Mouse (Mus musculus) cerebral cortex, adult 2 months (tissue): ENCODE data around the gene Slc6a20b.

ENCODE experiments used
- WGBS: fragments of 180-500 bp; shearing (Covaris S2); methylation state at CpG from one replicate; pipeline ENCODE4 v1.1.7; 2018; 5-methylcytosine and 5-hydroxymethylcytosine counted together

Gene Slc6a20b

DNA sequence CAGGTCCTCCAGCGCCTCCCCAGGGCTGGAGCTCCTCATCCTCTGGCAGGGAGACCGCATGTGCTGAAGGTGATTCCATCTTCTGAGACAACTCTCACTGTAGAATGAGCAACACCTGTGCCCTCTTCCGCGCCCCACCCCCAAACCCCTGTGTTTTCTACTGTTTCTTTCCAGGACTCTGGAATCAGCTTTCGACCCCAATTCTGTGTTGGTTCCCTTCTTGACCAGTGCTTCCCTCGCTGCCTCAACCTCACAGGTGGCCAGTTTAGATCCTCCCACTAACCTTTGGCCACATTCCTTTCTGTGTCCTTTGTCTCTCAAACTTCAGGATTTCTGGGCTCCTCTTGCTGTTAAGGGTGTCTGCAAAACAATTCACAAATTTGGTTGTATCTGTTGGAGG, at the start of gene Slc6a20b:
TSS of gene Slc6a20b (minus strand) at position 285 of the 400 bp plus-strand sequence.
- WGBS = 85% methylated on average over 6 of the region's 6 CpGs

DNA sequence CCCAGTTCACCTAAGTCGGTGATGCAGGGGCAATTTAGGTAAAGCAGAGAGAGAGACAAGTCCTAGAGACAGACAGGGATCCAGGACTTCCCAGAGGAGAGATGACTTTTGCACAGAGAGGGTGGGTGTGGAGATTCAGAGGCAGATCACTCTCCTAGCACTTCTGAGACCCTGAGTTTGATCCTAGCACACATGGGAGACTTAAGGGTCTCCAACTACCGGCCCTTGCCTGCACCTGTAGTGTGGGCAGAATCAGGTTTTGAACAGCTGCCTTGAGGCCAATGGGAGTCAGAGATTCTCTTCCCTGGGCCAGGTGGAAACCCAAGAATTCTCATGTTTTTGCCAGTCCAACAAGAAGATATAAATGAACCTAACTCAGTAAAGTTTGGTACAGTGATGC, 46.8 kb upstream of the Slc6a20b start:
- 61% methylated on average over 2 of the region's 2 CpGs for WGBS

DNA sequence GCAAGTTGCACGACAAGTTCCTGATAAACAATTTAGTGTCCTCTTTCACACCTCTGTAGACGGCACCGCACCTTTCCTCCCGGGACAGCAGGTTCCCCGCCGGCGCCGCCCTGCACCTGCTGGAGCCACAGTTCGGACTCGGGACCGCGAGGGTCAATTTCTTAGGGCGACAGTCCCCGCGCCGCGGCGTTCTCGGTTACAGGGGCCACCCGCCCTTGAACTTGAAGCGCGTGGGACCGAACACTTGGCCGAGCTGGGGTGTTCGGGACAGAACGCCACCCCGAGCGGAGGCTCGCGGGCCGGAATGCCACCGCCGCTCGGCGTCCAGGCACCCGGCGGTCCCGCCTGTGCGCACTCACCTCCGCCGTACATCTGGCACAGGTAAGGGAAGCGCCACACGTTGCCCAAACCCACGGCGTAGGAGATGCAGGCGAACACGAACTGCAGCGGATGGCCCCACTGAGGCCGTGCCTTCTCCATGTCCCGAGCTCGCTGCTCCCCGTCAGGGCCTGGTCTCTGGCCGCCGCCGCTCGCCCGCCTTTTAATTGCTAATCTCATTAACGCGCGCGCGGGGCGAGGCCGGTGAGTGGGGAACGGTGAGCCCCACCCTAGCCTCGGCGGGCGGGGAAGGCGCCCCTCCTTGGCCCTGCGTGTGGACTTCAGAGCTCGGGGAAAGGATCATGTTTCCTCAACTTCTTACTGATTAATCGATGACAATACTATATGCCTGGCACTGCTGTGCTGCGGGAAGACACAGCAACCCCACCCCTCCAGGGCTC, 46.2 kb upstream of the Slc6a20b start, which contains the start of the genes Ccr9 and Slc6a20a:
TSS of gene Ccr9 (plus strand) at position 113 of the 779 bp plus-strand sequence.
TSS of gene Slc6a20a (minus strand) at position 559 of the 779 bp plus-strand sequence.
- 3% methylated on average over 73 of the region's 73 CpGs for WGBS

DNA sequence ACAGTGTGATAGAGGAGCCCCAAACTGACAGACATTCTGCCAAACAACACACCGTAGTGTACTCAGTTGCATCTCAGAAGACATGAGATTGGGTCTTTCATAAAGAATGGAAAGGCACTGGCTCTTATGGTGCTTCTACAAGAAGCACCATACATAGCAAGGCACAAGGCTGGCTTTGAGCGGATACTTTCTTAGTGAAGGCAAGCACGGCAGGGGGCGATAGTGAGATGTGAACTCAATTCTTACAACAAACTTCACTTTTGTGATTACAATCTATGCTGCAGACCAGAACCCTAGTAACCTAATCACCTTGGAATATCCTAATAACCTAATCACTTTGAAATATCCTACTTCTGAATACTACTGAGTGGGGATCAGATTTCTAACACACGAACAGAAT, 33.3 kb upstream of the Slc6a20b start:
- 49% methylated on average over 5 of the region's 5 CpGs for WGBS

DNA sequence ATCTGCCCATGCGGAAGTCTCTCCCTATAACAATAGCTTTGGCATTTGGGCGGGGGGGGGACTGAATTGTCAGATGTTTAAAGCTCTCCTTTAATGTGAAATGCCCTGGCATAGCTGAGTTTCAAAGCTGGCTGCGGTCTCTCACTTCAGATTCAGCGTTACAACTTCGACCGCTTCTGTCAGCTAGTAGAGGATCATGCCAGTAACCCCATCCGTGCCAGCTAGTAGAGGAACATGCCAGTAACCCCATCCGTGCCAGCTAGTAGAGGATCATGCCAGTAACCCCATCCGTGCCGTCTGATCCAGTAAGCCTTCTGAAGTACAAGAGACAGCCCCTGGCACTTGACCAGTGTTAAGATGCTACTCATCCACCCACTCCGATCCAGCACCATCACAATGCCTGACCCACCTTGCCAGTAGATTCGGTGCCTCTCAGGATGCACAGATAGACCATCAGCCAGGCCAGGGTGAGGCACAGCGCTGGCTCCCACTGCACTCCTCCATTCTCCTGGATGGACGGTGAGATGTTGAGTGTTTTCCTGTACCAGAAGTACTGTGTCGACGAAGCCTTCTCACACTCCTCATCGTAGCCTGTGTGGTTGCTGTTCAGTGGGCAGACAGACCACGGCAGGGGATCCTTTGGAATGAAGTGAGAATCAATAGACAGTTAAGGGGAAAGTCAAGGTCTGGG, 27.8 kb upstream of the Slc6a20b start:
- WGBS = 58% methylated on average over 18 of the region's 18 CpGs

DNA sequence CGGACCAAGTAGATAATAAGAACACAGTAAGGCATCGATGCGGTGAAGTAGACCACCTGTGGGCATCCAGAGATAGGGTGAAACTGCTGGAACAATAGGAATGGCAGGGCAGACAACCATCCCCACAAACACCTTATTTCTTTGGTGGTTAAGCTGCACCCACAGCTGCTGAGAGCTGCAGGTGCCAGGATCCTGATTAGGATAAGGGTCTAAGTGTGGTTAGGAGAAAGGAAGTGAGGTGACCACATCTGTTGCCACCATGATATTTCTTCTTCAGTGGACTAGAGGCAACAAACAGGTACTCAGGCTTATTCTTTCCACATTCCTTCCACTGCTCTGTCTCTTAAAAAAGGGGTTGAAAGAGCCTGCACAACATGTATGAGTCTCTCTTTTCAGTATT, 25.1 kb upstream of the Slc6a20b start:
- WGBS = 84% methylated on average over 3 of the region's 3 CpGs

DNA sequence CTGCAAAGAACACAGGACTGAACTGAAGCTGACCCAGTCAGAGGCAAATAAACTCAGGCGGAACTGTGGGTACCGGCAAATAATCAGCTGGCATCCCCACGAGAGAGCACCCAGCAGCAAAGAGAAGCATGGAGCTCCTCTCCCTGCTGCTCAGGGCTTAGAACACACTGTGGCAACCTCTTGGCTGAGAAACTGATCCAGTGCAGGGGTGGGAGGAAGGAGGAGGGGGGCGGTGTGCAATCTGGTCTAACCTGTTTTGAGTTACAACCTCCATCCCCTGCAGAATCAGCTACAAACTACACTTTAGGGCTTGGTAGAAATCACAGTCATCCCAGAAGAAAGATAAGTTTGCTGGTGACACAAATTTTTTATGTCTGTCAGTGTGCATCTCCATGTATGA, 19.0 kb upstream of the Slc6a20b start:
- 48% methylated on average over 4 of the region's 4 CpGs for WGBS

DNA sequence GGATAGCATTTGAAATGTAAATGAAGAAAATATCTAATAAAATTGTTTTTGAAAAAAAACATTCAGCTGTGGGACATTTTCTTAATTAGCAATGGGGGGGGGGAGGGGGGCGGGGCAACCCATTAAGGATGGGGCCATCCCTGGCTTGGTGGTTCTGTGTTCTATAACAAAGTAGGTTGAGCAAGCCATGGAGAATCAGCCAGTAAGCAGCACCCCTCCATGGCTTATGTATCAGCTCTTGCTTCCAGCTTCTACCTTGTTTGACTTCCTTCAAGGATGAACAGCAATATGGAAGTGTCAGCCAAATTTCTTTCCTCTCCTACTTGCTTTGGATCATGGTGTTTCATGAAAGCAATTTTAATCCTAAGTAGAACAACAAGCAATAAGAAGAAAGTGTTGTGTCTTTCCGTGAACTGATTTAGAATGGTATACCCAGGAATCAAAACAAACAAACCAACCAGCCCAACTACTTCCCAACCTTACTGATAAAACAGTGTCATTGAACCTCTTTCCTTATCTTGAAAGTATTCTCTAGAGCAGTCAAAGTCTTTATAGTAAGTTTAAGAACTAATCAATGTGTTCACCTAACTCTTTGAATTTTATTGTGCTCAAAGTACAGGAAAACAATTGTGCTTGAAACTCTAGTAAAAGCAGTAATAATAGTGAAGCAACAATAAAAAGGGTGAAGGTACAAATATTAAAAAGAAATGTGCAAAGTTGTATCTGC, 17.6 kb upstream of the Slc6a20b start:
- 94% methylated on average over 2 of the region's 2 CpGs for WGBS

DNA sequence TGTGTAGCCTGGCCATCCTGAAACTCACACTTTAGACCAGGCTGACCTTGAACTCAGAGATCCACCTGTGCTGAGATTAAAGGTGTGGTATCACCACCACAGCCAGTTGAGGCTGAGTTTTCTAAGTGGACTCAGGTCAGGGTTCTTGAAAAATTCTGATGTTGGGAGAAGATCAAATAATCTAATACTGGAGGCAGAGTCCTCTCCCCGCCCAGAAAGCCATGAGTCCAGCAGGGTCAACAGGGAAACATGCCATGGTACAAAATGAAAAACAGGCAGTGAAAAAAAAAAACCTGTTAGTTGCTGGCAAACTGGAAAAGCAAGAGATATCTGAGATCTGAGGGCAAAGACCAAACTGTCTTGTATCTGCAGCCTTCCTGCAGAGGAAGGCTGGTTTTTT, 7.7 kb upstream of the Slc6a20b start:
- 73% methylated on average over 1 of the region's 1 CpGs for WGBS

DNA sequence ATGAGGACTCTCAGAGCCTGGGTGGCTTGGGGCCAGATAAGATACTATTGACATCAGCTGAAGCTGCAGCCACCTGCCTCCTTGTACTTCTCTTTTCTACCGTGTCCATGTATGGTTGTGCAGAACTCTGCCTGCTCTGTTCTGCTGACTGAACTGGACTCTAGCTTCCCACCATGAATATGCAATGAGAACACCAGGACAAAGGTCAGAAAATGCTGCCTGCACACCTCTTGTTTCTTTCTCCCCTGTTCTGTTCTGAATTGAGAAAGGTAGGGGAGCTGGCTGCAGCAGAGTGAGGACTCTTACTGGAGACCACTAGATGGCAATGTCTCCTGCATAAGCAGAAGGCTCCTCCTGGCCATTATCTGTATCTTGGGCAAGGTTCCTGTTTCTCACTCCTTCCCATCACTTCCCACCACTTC, 6.3 kb upstream of the Slc6a20b start:
- 79% methylated on average over 1 of the region's 1 CpGs for WGBS

DNA sequence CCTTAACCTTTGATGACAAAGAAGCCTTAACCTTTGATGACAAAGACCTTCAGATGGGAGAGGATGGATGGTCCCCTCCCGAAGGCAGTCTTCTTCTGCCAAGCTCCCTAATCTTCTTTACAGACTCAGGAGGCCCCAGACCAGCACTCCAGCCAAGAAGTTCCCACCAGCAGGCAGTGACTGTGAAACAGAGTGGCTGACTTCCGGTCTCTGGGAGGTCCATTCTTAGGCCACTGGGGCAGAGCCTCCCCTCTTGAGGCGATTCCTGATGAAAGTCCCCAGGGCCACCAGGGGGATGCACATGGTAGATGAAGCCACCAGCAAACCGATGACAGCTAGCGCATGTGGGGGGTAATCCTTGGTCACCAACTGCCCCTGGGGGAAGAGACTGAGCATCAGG, 4.4 kb upstream of the Slc6a20b start:
- 84% methylated on average over 5 of the region's 5 CpGs for WGBS

DNA sequence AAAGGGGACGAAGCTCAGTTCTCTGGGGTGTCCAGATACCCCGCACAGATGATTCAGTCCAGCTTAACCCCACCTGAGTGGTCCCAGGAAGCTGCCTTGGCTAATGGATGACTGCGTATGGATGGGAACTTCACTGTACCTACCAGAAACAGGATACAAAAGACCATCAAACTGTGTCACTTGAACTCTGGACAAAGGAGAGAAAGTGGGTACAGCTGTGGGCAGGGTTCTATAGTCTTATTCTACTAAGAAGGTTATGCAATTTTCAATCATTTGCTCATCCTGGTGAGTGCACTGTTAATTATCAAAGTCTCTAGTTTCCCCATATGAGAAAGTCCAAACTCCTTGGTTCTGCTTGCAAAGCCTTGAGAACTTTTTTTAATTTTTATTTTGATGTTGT, 628 bp upstream of the Slc6a20b start:
- 87% methylated on average over 3 of the region's 3 CpGs for WGBS

DNA sequence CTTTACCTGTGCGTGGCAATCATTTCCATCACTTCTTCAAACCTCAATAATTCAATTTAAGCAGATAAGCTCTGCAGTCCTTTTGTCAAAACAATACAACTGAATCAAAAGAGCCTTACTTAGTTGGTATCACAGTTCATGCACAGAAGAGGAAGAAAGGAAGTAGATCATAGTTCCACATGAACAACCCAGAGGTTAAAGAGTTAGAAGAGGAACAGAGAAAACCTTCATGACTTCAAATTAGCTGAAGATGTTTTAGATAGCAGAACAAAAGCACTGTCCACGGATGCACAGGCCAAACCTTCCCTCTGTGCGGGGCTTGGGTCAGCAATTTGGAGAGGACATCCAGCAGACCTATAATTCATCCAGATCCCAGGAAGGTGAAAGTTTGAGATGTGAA, 699 bp downstream of the Slc6a20b start:
- 88% methylated on average over 3 of the region's 3 CpGs for WGBS

DNA sequence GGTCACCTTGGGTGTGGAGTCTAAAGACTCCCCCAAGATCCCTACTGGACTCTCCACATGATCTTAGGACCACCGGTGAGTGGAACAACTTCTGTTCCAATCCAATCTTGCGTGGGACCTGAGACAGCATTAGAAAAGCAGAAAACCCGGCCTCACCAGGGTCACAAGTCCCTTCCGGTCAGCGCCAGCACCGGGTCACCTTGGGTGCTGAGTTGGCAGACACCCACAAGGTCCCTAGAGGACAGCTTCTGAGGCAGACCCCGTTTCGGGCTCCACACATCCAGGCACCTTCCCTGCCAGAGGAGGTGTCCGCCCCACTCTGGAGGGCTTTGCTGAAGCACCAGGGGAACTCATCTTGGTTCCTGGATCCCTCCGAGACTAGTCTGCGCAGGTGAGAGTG, 6.5 kb downstream of the Slc6a20b start:
- 93% methylated on average over 11 of the region's 11 CpGs for WGBS

DNA sequence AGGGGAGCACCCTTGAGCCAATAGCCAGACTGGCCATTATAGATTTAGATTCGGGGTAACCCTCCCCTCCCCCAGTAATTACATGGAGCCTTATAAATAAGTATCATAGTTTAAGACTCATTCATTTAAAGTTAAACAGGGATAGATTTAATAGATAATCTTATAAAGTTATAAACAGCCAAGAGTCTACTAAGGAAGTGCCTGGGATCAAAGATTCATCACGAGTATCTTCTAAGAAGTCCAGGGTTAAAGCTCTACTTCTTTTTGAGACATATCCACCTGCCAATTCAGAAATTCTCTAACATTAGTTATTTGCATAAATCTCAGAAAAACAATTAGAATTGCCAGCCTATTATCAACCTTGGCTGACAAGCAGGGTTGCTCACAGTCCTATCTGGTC, 7.6 kb downstream of the Slc6a20b start:
- WGBS = 94% methylated on average over 2 of the region's 2 CpGs

DNA sequence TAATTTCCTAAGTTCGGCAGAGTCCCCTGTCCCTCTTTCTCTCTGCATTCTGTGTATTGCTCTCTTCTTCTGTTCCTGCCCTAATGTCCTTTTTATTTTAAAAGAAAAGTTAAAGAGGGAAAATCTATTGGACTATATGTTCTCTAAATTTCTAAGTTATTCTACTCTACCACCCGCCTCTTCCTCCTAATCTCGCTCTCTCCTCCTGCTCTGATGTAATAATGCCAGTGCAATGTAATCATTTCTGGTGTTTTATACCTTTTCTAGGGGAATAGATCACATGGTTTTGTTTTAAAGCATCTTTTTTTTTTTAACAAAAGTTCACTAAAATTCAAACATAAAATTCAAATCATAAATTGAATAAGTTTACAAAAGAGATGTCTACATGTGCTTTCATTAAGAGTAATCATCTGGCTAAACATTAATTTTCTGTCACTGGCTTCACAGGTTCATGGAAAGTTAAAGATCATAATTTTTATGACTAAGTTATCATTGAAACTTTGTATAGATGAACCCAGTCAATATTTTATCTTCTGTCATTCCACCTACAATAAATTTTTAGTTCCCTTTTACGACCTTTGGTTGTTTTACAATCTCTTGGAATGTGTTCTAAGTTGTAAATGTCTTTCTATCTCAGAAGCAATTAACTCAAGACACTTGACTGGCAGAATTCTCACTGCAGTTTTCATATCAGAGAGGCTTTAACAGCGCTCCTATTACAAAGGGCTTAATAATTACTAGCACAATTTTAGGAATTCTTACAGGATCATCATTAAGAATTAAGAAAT, 11.9 kb downstream of the Slc6a20b start:
- 88% methylated on average over 5 of the region's 5 CpGs for WGBS

DNA sequence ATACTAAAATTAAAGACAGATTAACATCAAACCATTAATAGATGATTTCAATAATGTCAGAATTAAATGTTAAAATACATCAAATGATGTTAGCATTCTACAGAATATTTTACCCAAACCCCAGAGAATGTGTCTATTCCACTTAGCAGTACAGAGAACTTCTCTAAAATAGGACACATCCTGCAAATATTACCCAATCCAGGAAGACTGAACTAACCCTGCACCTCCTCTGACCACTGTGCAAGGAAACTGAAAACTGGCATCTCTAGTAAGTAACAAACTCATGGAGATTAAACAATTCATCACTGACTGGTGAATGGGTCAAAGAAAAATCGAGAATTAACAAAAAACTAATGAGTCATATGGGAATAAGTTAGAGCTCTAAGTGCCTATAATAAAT, 30.8 kb downstream of the Slc6a20b start:
- 90% methylated on average over 1 of the region's 1 CpGs for WGBS

DNA sequence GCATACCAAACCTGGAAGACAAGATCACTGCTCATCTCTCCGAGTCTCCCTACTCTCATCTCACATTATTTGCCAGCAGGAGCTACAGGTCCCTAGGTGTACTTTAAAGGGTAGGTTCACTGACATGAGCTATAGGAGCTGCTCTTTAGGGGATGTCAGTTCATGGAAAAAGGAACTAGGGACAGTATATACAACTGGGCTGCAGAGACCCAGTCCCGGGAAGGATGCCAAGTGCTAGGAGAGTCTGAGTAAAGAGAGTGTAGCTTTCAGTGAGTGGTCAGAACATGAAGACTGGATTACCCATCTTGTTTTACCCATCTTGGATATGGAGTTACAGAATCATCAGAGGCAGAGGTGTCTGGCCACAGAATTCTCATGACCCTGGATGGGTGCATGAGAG, 35.0 kb downstream of the Slc6a20b start:
- 96% methylated on average over 2 of the region's 2 CpGs for WGBS

DNA sequence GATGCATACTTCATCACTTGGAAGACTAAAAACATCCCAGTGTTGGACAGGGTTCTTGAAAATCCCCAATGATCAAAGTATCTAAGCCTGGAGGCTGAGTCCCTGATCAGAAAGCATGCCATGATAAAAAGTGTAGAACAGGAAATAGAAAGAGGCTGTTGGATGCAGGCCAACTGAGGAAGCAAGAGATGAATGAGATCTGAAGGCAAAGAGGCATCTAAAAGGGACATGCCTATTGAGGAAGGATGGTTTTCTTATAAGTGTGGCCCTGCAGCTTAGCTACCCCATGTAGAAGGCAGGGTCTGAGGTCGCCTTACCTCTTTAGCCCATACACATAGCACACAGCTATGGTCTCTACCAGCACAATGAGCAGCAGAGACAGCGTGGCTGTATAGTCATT, 35.5 kb downstream of the Slc6a20b start:
- WGBS = 96% methylated on average over 2 of the region's 2 CpGs

DNA sequence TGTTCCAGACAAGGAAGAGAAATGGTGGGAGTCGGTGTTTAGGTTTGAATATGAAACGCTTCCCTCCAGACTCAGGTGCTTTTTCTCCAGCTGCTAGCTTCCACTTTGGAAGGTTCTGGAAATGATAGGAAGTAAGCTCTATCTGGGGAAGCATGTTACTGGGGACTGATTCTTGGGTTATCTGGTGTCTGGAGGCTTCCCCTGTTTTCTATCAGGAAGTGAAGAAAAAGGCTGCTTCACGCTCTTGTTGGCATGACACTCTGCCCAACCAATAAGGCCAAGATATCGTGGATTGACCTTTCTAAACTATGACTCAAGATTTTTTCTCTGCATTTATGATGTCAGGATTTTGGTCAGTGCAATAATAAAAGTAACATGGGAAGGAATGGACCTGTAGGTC, 37.2 kb downstream of the Slc6a20b start:
- WGBS = 72% methylated on average over 4 of the region's 4 CpGs

DNA sequence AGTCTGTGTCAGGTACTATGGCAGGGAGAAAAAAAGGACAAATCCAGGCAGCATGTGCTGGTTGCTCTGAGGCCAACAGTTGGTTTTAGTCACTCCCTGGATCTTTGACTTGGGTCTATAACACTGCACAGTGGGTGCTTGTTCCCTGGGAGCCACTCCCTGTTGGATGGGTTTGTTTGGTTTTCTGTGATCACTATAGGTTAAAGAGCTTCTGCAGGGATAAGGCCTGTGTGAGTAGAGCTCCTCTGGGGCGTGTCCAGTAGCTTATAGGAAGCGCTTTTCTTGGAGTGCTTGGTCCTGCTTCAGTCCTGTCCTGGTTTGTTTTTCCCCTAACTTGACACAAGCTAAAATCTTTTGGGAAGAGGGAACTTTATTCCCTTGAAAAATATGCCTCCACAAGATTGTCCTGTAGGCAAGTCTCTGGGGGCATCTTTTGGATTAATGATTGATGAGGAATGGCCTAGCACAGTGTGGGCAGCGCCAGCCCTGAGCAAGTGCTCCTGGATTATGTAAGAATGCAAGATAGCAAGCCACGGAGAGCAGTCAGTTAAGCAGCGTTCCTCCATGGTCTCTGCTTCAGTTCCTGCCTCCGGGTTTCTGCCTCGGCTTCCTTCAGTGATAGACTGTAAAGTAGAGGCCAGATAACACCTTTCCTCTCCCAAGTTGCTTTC, 43.0 kb downstream of the Slc6a20b start:
- WGBS = 88% methylated on average over 7 of the region's 7 CpGs
